Mouse (Mus musculus): ENCODE results near the gene Klhdc3.
A peak's percentile ranks its signal among the peaks of the same experiment; 100 is the strongest.

The Klhdc3 gene

GRCm38 (mm10) chr17:46680760-46681373, at the start of gene Klhdc3:
Klhdc3 (minus strand) TSS chr17:46680914.
- peak; percentile 99 for DNase-seq

- peak; percentile 81 for DNase-seq
These were observed 48.2 kb upstream of the Klhdc3 start, which contains the start of gene Gnmt for GRCm38 (mm10) chr17:46728904-46729318. Gnmt (minus strand) TSS chr17:46729168.

DNA sequence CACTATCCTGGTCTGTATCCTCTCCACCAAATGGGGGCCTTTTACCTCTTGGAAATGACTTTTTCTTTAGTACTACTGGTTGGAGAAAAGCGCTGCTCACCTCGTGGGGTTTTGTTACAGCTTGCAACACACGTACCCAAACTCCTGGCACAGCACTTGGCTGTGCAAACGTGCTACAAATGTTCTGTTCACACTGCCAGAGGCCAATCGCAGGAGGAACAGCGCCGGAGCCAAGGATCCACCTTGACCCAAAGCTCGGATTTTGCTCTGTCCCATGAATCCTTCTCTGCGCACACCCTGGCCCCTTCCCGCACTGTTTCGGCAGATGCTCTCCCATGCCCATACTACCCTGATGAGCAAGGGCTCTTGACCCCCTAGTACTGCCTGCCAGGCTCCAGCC, 47.8 kb upstream of the Klhdc3 start:
- no peak for DNase-seq

- DNase-seq: peak; percentile 67
These were observed 47.3 kb upstream of the Klhdc3 start for GRCm38 (mm10) chr17:46728021-46728420.

GRCm38 (mm10) chr17:46727271-46727670, 46.6 kb upstream of the Klhdc3 start:
- DNase-seq: no peak

GRCm38 (mm10) chr17:46725731-46726645, 45.3 kb upstream of the Klhdc3 start:
- DNase-seq: no peak

GRCm38 (mm10) chr17:46725273-46725672, 44.6 kb upstream of the Klhdc3 start:
- peak; percentile 53 for DNase-seq

DNA sequence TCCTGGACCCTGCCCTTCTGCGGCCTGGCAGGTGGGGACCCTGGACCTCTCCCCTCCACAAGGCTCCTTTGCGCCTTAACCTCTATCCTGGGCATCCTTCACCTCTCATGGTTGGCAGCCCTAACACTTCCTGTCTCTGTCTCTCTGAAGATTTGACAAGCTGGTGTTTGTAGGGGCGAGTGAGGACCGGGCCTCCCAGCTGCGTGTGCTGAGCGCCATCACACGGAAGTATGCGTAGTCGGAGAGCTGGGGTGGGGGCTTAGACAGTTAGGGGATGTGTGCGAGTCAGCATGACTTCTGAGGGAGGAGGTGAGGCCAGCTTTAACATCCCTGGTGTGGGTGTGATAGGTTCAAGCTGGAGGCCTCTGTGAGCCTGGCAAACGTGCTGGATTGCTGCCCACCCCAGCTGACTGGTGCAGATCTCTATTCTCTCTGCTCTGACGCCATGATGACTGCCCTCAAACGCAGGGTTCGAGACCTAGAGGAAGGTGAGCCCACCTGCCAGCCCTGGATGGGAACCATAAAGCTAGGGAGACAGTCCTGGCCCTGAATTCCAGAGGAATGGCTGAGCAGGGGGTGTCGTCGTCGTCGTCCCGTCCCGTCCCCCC, 43.9 kb upstream of the Klhdc3 start:
- no peak for DNase-seq

GRCm38 (mm10) chr17:46721077-46721476, 40.4 kb upstream of the Klhdc3 start:
- no peak for DNase-seq

- DNase-seq: peak; percentile 61
These were observed 34.2 kb upstream of the Klhdc3 start for GRCm38 (mm10) chr17:46714756-46715481.

DNA sequence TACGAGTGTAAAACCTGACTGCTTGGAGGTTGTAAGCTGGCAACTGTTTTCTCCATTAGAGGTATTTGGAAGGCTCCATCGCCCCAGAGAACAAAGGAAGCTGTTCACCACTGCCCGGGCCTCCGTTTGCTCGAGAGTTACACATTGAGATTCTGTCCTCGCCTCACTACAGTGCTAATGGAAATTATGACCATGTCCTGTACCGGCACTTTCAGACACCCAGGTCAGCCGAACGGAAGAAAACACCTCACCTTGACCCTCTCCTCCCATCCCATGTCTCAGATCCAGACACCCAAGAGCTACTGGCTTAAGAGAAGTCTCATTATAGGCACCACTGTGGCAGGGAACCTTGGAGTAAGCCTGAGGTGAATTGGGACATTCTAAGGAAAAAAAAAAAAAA, 33.1 kb upstream of the Klhdc3 start:
- no peak for DNase-seq

DNA sequence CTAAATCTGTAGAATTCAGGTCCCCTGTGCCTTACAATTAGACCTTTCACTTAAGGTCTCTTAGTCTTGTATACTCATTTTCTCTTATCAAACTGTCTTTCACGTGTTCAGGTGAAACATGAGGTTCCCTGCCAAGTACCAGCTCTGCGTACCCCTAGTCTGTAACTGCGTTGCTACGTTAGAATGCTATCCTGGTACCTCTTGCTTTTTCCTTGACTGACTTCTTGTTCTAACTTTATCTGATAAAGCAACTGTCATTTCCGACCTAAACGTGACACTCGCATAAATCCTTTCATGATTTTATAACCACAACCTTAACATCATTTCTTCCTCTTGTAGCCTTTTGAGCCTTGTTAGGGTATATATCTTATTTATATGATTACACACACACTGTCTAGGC, 31.7 kb upstream of the Klhdc3 start:
- no peak for DNase-seq

DNA sequence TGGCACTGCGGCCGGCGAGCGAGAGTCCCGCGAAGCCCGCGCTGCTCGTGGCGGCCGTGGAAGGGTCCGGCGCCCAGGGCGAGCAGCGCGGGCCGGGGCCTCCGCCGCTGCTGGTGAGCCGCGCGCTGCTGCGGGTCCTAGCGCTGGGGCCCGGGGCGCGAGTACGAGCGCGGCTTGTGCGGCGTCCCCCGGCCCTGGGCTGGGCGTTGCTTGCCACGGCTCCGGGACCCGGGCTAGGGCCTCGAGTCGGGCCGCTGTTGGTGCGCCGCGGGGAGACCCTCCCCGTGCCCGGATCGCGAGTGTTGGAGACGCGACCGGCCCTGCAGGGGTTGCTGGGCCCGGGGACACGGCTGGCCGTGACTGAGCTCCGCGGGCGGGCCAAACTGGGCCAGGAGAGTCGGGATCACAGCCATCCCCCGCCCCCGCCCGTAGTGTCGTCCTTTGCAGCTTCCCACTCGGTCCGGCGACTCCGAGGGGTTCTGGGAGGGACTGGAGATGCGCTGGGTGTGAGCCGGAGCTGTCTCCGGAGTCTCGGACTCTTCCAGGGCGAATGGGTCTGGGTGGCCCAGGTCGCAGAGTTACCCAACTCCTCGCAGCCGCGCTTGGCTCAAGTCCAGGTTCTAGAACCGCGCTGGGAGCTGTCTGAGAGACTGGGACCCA, 31.0 kb upstream of the Klhdc3 start:
- peak; percentile 43 for DNase-seq

DNA sequence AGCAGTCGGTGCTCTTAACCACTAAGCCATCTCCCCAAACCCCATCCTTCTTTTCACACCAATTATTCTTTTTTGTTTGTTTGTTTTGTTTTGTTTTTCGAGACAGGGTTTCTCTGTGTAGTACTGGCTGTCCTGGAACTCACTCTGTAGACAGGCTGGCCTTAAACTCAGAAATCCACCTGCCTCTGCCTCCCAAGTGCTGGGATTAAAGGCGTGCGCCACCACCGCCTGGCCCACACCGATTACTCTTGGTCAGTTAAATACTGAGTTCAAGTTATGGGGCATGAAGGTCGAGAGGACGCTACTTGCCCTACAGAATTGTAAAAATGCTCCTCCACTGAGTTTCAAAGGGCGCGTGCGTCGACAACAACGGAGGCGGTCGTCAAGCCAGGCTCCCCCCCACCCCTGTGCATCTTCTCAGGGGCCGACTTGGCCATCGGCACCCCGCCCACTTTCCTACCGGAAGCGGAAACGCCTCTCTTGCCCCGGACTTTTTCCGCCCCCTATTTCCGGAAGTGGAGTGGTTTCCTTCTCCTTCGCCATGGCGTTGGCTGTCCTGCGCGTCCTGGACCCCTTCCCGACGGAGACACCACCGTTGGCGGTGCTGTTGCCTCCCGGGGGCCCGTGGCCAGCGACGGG, 30.4 kb upstream of the Klhdc3 start, which contains the start of gene Pex6:
Gene Pex6 (plus strand): TSS at position 505 of the 639 bp plus-strand sequence.
- DNase-seq: peak; percentile 96

DNA sequence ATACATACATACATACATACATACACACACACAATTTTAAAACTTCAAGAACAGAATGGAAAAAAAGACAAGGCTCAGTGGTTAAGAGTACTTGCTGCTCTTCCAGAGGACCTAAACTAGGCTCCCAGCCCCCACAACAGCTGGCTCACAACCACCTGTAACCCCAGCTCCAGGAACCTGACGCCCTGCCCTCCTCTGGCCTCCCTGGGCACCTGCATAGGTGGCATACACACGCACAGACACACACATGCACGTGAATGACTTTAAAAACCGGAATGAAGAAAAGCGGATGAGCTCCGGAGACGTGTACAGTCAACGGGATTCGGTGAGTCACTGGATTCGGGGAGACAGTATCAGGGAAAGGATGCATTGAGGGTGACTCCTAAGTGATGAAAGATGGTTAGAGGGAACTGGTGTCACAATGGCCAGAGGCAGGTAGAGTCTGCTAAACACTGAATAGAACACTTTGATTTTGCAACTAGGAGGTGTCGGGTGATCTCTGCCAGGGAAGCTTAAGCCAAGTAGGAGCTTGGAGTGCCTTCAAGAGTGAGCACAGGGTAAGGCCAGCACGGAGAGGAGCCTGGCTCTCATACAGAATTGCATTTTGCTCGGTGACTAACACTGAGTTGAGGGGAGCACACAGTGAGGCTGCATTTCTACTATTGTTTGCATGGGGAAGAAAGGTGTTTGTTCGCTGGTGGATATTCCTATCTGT, 25.8 kb upstream of the Klhdc3 start:
- DNase-seq: peak; percentile 69

DNA sequence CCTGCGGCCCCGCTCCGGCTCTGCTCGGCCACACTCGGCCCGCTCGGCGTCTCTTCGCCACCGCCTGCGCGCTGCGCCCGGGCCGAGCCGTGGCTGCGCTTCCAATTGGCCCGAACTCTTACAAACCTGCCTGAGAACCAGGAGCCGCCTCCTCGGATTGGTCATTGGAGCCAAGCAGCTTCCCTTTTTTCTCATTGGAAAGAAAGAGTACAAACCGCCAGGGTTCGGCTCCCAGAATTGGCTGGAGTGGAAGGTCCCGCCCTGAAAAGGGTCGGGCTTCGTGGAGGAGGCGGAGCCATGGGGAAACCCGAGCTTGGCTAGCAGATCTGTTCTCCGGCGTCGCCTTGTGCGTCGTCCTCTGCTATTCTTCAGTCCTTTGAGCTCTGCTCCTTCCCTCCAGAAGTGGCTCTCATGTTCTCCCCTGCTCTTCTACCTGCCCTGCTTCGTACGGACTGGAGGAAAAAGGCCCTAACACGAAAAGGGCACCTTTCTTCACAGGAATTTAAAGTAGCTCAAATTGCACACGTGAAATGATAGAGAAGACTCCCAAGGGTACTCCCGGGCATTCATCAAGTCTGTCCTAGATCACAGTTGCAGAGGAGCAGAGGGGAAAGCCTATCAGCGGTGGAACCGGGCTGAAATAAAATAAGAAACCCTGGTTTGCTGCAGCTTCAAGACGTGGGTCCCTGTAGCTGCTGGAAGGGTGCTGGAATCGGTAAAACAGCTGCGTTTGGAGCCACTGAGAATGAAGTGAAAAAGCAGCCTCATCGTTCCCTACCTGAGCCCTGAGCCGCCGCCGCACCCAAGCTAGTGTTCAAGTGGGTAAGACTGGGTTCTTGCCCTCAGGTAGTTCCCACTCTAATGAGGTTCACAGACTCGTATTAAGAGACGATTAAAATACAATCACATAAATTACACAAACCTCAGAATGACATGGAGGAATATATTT, 24.4 kb upstream of the Klhdc3 start, which contains the start of gene Ppp2r5d:
Gene Ppp2r5d (minus strand): TSS at position 225 of the 949 bp plus-strand sequence.
- peak; percentile 99 for DNase-seq

DNA sequence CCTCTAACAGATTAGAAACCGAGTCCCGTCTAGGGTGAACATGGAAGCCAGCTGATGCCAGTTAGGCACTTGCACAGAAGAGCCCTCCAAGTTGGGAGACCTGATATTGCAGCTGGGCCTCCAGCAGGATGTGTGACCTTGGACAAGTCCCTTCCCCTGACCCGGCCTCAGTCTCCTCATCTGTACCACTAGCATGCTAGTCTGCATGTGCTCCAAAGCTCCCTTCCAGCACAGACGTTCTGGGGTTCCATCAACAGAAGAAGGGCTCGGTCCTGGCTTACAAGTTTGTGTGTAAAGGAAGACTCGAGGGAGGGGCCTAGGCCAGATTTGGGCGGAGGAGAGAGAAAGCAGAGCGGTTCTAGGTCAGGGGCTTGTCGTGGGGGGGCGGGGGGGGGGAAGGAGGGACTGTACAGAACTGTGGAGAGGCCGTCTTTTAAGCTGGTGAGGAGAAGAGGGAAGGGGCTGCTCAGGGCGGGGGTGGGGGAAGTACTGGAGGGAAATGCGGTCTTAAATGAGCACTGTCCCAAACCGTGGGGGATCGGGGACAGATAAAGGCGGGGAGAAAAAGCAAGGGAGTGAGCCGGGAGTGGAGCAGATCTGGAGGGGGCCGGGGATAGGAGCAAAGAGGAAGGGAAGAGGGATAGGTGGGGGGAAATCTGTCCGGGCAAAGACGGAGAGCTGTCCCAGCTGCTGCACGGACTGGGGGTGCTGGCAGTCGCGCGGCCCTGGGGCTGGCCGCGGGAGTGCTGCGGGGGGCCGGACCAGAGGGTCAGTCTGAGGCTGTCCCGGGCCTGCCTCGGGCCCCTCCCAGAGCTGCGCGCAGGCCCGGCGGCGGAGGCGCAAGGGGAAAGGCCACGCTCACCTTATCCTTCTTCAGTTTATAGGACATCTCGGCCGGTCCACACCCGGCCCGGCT, 23.5 kb upstream of the Klhdc3 start:
- no peak for DNase-seq

DNA sequence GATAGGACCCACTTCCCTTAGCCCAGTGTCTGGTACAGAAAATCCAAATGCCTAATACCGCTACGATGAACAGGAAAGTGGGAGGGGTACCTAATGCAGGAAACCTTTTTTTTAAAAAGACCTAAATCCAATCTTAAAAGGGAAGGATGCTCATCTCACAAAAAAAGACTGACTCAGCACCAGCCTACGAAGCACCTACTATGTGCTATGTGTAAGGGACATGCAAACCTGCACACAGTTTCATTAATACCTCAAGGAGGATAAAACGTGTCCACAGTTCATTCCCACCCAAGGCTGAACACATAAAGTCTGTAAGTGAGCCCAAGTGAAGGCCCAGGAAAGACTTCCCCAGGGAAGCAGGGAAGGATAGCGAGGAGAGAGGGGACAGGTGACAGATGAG, 21.8 kb upstream of the Klhdc3 start:
- no peak for DNase-seq

- DNase-seq: no peak
These were observed 21.4 kb upstream of the Klhdc3 start for GRCm38 (mm10) chr17:46702100-46702499.
